Mouse (Mus musculus): ENCODE results near the gene Suco. TPM values are rescaled to one million over a fixed set of nuclear protein-coding genes. Genes with fewer than 3 reads are reported as not detected.

The Suco gene
- 18.1 TPM for polyA plus RNA-seq (2014; fragmentation: Illumina TruSeq; extraction: RNeasy Lipid Tissue Mini Kit (QIAGEN cat#74804); ENCODE audit: low read depth, low replicate concordance)

DNA sequence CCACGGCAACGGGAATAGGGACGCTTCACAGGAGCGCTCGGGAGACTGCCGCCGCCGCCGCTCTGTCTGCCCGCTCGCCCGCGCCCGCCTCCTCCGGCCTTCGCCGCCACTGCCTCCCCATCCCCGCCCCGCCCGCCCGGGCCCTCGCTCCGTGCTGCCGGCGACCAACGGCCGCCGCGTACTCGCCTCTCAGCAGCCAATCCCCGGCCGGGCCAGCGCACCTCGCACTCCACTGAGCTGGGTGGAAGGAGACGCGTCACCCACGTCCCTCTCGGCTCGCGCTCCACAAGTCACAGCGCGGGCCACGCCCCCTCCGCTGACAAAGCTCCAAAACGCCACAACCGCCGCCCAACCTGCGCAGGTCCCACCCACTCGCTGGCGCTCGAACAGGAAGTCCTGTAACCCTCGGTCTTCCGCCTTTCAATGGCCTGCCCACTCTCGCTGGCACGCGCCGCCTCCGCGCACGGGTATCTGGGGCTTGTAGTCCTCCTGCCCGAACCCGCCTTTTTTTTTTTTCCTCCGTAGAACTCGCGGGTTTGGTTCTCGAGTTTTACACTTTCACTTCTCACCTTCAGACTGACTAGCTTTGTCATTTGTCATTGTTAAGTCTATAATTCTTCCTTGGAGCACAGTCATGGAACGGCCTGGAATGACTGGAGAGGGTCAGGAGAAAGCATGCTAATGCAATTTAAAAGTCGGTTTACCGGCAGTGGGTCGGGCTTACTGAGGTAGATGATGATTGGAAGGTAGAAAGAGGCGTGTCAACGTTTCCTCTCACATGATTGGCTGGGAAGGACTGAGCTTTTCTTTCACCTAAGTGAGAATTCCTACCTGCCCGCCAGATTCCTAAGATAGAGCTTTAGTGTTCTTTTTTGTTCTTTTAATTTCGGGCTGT lies at the start of gene Suco:
TSS of gene Suco (minus strand) at position 130 of the 895 bp plus-strand sequence.

DNA sequence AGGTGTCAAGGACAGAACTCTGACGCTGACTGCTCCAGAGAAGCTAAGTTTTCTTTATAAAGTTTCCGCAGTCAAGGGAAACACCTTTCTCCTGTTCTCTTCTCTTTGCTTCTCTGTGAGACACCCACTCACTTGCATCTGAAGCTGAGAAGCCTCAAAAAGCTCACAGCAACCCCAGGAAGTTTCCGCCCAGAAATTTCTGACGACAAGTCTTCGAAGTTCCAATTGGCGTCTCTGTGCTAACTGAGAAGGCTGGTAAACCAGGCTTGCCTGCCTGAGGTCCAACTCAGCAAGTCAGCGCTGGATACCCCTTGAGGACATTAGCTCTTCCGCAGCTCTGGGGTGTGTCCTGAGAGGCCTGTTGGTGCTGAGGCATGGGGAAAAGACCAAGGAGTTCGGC lies 88.1 kb downstream of the Suco start, which contains the start of gene Fasl:
TSS of gene Fasl (minus strand) at position 157 of the 400 bp plus-strand sequence.

Other genes starting within 250 kb of the Suco start
- gene Fasl, start 88.2 kb downstream of the Suco start, polyA plus RNA-seq (2014; fragmentation: Illumina TruSeq; extraction: RNeasy Lipid Tissue Mini Kit (QIAGEN cat#74804); ENCODE audit: low read depth, low replicate concordance) = 0.40 TPM
- 11.3 TPM for gene Pigc, start 92.5 kb upstream of the Suco start, polyA plus RNA-seq (2014; fragmentation: Illumina TruSeq; extraction: RNeasy Lipid Tissue Mini Kit (QIAGEN cat#74804); ENCODE audit: low read depth, low replicate concordance)
- gene 4930558K02Rik, start 103.0 kb upstream of the Suco start, polyA plus RNA-seq (2014; fragmentation: Illumina TruSeq; extraction: RNeasy Lipid Tissue Mini Kit (QIAGEN cat#74804); ENCODE audit: low read depth, low replicate concordance) = not detected

All from liver, adult 10 weeks (tissue).